Mouse (Mus musculus): ENCODE data around the gene Gigyf1.

DNA sequence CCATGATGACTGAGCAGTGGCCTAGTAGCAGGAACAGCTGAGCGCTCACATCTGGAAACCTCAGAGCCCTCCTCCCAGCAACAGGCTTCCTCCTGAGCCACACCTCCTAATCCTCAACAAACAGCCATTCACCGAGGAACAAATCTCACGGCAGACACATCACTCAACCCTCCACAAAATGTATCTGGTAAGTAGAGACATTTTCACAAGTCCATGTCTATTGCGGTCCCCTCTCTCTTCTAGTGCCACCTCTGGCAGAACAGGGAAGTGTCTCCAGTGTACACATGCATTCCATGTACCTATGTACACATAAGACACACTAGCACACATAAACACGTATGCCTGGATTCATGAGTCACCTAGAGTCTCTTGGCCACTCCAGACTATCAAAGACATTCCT is 32.8 kb downstream of the Gigyf1 start:
- TF ChIP-seq EP300 (IDR thresholded peaks at IDR 0.05; ENCODE audit: low read depth) (no peak), CTCF (IDR thresholded peaks at IDR 0.05; ENCODE audit: low read depth) (peak; percentile 41)
